Mouse (Mus musculus): Measurements from ENCODE around the gene Cyba.

The Cyba gene

GRCm38 (mm10) chr8:122376365-122377231, 56.1 kb downstream of the Cyba start, which contains the start of gene Zc3h18:
TSS of gene Zc3h18 (plus strand) at chr8:122376609.
- in situ Hi-C loops (cut with MboI; ENCODE audit: low pct_unique_long_range_greater_than_20kb in 1 of 2, low sequenced_read_pairs in 2 of 2, unreplicated experiment in 1 of 2), result no loop called here

GRCm38 (mm10) chr8:122375751-122376364, 56.9 kb downstream of the Cyba start:
- in situ Hi-C loops (cut with MboI; ENCODE audit: low pct_unique_long_range_greater_than_20kb in 1 of 2, low sequenced_read_pairs in 2 of 2, unreplicated experiment in 1 of 2), result no loop called here

- in situ Hi-C loops (cut with MboI; ENCODE audit: low pct_unique_long_range_greater_than_20kb in 1 of 2, low sequenced_read_pairs in 2 of 2, unreplicated experiment in 1 of 2), result no loop called here
Measured at GRCm38 (mm10) chr8:122375320-122375719, 57.4 kb downstream of the Cyba start.

Data from mouse embryonic stem cell (cell line).